Mouse (Mus musculus) kidney, adult 2 months (tissue): ENCODE measurements around the gene Zcchc10.

Source experiments
- CTCF ChIP-seq: fragments of 200-500 bp; conservative IDR thresholded peaks from 2 replicates; pipeline ENCODE4 v1.5.1; 2011; ENCODE audit warnings: low read depth, mild to moderate bottlenecking, control low read depth, low read length, moderate library complexity, mixed read lengths; ENCODE audit not compliant: insufficient read depth, insufficient read length
- POLR2A ChIP-seq: fragments of 200-500 bp; IDR thresholded peaks from one replicate; pipeline ENCODE4 v1.6.1; 2011; ENCODE audit warnings: low read depth, low read length, control low read depth

DNA sequence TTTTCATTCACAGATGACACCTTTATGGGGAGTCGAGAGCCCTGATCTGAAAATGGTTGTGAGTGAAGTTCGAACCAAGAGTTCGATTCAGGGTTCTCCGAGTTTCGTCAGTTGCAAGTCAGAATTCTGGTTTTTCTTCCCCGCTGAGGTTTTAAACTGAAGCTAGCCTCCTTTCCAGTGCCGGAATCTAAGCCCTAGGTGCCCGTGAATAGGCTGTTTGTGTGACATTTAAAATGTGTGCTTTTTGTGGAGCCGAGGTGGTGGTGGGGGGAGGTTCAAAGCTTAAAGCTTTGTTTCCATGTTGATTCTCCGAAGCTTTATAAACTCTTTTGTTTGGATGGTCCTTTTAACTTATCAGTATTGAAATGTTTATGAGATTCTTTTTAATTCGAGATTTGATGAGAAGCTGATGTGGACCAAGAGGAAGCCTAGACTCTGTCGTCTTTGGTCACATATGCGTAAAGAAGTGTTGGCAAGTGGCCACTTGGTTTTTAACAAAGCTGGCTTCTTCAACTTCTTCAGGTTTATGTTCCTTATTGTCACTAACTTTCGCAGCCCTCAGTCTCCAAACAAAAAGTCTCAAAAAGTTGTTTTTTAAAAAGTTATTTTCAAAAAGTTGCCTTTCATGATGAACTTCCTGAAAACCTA is 27.6 kb downstream of the Zcchc10 start:
- TF ChIP-seq CTCF (no peak), POLR2A (no peak)
